Mouse (Mus musculus): ENCODE measurements around the gene Krtap11-1. TPM values are rescaled to one million over a fixed set of nuclear protein-coding genes. Genes with fewer than 3 reads are reported as not detected.

Krtap11-1 gene
- not detected in 2 replicates for polyA plus RNA-seq (2015; fragmentation: Nextera tagmentation; extraction: Ambion mirVana)

DNA sequence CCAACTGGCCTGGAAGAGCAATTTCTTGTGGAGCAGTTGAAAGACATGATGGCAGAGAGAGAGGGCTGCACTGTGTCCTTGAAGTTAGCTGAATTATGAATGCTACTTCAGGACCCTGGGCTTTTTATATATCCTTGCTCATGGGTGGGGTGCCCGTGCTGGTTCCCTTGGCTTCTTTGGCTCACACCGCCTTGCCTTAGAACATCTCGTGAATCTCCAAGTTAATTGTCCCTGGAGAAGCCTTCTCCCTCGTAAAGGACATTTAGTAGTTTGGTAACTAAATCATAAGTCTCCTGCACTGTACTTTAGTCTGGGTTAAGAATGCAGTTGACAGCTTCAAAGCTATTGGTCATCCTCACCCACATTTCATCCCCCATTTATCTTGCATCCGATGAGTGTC, at the start of gene Krtap11-1:
Krtap11-1 (minus strand) TSS at position 101 of the 400 bp plus-strand sequence.
- Histone ChIP-seq H3K4me2 (no peak within 1 kb of the TSS), H3K27me3 (no peaks in the 10 kb centered on the region), H3K4me1 (replicated peaks) (no peaks in the 10 kb centered on the region), H3K36me3 (replicated peaks) (no peaks in the 10 kb centered on the region), H3K27ac (replicated peaks) (no peak within 1 kb of the TSS), H3K9me3 (replicated peaks) (no peaks in the 10 kb centered on the region), H3K9ac (no peak within 1 kb of the TSS), H3K4me3 (replicated peaks) (no peak within 1 kb of the TSS)
- ATAC-seq (ENCODE audit: insufficient read depth), result no peak
- 70% methylated on average over 5 of the region's 5 CpGs for WGBS (ENCODE audit: insufficient replicate concordance)

DNA sequence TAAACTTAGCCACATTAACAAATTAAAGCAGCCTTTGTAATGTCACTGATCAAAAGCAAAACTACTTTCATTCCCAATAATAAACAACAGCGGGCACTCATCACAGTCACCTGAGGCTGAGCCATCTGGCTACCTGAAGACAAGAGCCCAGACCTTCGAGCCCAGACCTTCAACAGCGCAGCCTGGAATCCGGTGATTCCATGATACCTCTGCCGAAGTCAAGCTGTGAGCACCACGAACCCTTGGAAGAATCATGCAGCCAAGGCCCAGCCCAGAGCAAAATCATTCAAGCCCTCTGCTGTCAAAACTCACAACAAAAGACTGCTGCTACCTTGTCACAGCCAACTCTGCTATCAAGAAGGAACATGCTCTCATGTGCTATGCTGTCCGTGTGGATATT, 47.2 kb upstream of the Krtap11-1 start:
- ATAC-seq (ENCODE audit: insufficient read depth), result no peak
- Histone ChIP-seq H3K9ac (no peak overlapping the region), H3K9me3 (replicated peaks) (no peaks in the 10 kb centered on the region), H3K27ac (replicated peaks) (no peak overlapping the region), H3K4me1 (replicated peaks) (no peaks in the 10 kb centered on the region), H3K4me2 (no peak overlapping the region), H3K27me3 (no peaks in the 10 kb centered on the region), H3K36me3 (replicated peaks) (no peaks in the 10 kb centered on the region), H3K4me3 (replicated peaks) (no peak overlapping the region)
- WGBS (ENCODE audit: insufficient replicate concordance), result 70% methylated on average over 7 of the region's 7 CpGs

DNA sequence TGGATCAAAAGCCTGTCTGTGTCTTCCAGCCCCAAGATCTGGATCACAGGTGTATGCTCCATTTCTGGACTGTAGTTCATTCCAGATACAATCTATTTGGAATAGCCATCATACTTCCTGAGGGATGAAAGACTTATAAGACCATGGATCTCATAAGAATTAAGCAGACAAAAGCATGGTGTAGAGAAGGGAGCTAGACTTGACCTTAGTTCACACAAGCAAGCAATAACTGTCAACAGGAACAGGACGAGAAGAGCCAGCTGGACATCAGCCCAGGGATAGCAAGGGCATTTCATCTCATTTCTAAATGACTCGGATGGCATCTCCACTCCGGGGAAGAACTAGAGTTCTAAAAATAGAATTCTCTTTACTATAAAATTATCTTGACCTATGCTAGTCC, 46.3 kb upstream of the Krtap11-1 start:
- Histone ChIP-seq H3K36me3 (replicated peaks) (no peaks in the 10 kb centered on the region), H3K27me3 (no peaks in the 10 kb centered on the region), H3K4me1 (replicated peaks) (no peaks in the 10 kb centered on the region), H3K4me3 (replicated peaks) (no peak overlapping the region), H3K27ac (replicated peaks) (no peak overlapping the region), H3K9ac (no peak overlapping the region), H3K4me2 (no peak overlapping the region), H3K9me3 (replicated peaks) (no peaks in the 10 kb centered on the region)
- 71% methylated on average over 3 of the region's 3 CpGs for WGBS (ENCODE audit: insufficient replicate concordance)
- ATAC-seq (ENCODE audit: insufficient read depth), result no peak

DNA sequence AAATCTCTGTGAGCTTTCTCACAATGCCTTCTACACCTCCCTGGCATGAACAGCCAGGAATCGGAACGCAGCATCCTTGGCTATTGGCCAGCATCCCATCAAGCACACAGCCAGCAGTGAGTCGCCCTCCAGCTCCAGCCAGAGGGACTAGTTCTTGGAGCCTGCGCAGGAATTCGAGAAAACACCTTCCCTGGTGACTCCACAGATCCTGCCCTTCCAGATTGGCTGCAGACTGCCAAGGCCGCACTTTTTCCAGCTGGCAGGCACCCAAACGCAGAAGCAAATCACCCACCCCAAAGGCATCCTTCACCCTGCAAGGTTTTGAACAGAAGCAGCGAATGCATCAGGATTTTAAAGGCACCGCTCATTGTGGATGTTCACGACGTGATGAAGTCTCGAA, 42.7 kb upstream of the Krtap11-1 start:
- Histone ChIP-seq H3K9ac (no peak overlapping the region), H3K4me2 (no peak overlapping the region), H3K27ac (replicated peaks) (no peak overlapping the region), H3K9me3 (replicated peaks) (no peaks in the 10 kb centered on the region), H3K36me3 (replicated peaks) (no peaks in the 10 kb centered on the region), H3K4me3 (replicated peaks) (no peak overlapping the region), H3K27me3 (no peaks in the 10 kb centered on the region), H3K4me1 (replicated peaks) (no peaks in the 10 kb centered on the region)
- ATAC-seq (ENCODE audit: insufficient read depth), result no peak
- WGBS (ENCODE audit: insufficient replicate concordance), result 71% methylated on average over 12 of the region's 12 CpGs

DNA sequence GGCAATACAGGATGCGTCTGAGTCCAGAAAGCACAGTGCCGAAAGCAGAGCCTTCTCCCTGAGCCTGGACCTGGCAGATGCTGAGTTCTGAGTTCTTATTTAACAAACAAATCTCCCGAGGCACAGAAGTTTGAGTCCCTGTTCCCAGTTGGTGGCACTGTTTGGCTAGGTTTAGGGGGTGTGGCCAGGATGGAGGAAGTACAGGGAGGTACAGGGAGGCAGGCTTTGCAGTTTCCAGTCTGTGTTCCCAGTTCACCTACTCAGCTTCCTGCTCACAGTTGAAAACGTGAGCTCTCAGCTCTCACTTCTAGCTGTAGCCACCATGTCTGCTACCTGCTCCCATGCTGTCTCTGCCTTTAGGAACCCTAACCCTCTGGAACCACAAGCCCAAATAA, 37.8 kb upstream of the Krtap11-1 start:
- Histone ChIP-seq H3K9me3 (replicated peaks) (no peaks in the 10 kb centered on the region), H3K27ac (replicated peaks) (no peak overlapping the region), H3K4me1 (replicated peaks) (no peaks in the 10 kb centered on the region), H3K36me3 (replicated peaks) (no peaks in the 10 kb centered on the region), H3K4me3 (replicated peaks) (no peak overlapping the region), H3K4me2 (no peak overlapping the region), H3K27me3 (no peaks in the 10 kb centered on the region), H3K9ac (no peak overlapping the region)
- ATAC-seq (ENCODE audit: insufficient read depth), result no peak
- 59% methylated on average over 4 of the region's 4 CpGs for WGBS (ENCODE audit: insufficient replicate concordance)

DNA sequence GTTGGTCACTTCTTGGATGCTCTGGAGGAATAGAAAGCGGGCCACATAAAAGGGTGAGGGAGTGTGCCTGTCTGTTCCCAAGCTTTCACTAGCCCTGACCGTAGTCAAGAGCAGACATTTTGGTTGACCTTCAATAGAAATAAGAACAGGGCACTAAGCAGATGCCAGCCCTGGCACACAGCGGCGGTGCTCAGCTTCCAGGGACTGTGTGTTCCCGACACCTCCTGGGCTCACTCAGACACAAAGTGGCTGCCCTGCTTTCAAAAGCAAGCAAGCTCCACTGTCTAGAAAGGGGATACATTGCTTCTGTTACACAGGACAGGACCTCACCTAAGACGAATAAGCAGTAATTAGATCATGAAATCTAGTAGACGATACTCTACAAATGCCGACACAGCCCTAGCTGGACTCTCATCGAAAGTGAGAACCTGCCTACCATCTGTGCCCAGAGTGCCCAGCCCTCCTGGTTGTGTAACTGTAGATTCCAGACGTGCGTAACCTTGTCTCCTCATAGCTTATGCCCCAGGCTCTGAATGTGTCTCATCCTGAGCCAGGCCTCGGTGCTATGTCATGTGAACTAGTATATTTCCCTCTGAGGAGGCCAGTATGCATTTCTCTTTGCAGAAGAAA, 37.3 kb upstream of the Krtap11-1 start:
- H3K9me3 ChIP-seq (replicated peaks), result no peaks in the 10 kb centered on the region
- H3K4me2 ChIP-seq, result no peak overlapping the region
- WGBS (ENCODE audit: insufficient replicate concordance), result 75% methylated on average over 12 of the region's 12 CpGs
- no peaks in the 10 kb centered on the region for H3K27me3 ChIP-seq
- no peak for ATAC-seq (ENCODE audit: insufficient read depth)
- no peak overlapping the region for H3K9ac ChIP-seq
- H3K4me1 ChIP-seq (replicated peaks), result no peaks in the 10 kb centered on the region
- H3K4me3 ChIP-seq (replicated peaks), result no peak overlapping the region
- no peak overlapping the region for H3K27ac ChIP-seq (replicated peaks)
- no peaks in the 10 kb centered on the region for H3K36me3 ChIP-seq (replicated peaks)

DNA sequence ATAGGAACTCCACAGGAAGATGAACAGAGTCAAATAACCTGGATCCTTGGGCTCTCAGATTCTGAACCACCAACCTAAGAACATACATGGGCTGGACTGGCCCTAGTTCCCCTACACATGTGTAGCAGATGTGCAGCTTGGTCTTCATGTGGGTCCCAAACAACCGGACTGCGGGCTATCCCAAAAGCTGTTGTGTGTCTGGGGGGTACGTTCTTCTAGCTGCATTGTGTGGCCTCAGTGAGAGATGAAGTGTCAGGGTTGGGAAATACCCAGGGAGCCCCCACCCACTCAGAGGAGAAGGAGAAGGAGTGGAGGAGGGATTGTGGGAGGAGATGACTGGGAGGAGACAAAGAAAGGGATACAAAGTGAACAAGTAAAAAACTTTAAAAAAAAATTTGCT, 36.0 kb upstream of the Krtap11-1 start:
- Histone ChIP-seq H3K9me3 (replicated peaks) (no peaks in the 10 kb centered on the region), H3K4me3 (replicated peaks) (no peak overlapping the region), H3K4me2 (no peak overlapping the region), H3K27me3 (no peaks in the 10 kb centered on the region), H3K4me1 (replicated peaks) (no peaks in the 10 kb centered on the region), H3K9ac (no peak overlapping the region), H3K27ac (replicated peaks) (no peak overlapping the region), H3K36me3 (replicated peaks) (no peaks in the 10 kb centered on the region)
- WGBS (ENCODE audit: insufficient replicate concordance), result 60% methylated on average over 3 of the region's 3 CpGs
- ATAC-seq (ENCODE audit: insufficient read depth), result no peak

DNA sequence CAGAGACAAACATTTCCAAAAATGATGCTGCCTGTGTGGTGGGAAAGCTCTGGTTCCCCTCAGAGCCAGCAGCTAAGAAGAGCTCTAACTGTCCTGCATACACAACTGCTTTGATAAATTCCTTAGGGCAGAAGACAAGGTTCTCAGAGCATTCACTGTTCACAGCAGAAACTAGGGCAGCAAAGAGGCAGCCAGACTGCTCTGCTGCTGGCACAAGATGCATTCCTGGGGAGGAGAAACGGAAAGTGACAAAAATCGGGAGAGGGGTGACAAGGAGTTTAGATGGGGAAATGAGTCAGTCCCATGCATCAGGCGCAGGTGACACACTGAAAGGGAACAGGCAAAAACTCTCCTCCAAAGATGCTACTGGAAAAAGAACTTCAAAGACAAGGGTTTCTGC, 16.2 kb upstream of the Krtap11-1 start:
- no peaks in the 10 kb centered on the region for H3K9me3 ChIP-seq (replicated peaks)
- WGBS (ENCODE audit: insufficient replicate concordance), result 41% methylated on average over 3 of the region's 3 CpGs
- no peak overlapping the region for H3K27ac ChIP-seq (replicated peaks)
- H3K4me2 ChIP-seq, result no peak overlapping the region
- no peaks in the 10 kb centered on the region for H3K27me3 ChIP-seq
- no peak overlapping the region for H3K4me3 ChIP-seq (replicated peaks)
- H3K9ac ChIP-seq, result no peak overlapping the region
- ATAC-seq (ENCODE audit: insufficient read depth), result no peak
- no peaks in the 10 kb centered on the region for H3K36me3 ChIP-seq (replicated peaks)
- H3K4me1 ChIP-seq (replicated peaks), result no peaks in the 10 kb centered on the region

DNA sequence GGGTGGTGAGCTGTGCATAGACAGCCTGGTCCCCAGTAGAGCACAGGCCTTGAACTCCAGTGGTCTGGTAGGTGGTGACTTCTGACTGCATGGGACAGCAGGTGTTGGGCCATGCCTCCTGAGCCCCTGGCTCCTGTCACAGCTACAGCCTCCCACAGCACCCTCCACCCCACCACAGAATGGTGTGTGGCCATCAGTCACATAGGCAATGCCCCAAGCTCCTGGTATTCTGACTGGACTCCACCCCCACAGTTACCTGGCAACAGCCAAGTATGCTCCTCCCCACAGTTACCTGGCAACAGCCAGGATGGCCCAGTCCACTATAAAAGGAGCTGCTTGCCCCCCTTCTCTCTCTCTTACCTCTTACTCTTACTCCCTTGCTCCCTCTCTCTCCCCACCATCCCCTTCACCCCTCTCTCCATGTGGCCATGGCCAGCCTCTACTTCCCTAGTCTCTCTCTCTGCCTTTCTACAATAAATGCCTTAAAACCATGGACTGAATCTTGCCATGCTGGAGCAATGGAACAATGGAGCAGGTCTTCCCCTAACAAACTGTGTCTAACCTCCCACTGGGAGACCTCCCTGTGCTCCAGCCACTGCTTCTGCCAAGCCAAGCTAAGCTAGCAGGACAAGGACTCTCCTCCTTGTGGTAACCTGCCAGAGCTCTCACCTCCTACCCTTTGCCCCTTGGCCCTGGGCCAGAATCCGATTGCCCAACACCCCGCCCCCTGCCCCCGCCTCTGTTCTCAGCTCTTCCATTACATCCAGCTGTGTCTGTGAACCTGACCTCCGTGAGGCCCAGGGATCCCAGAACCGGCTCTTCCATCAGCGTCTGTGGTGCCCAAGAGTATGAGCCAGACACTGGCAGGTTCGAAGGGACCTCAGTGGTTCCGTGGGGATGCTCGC, 14.9 kb upstream of the Krtap11-1 start:
- H3K27ac ChIP-seq (replicated peaks), result no peak overlapping the region
- H3K4me1 ChIP-seq (replicated peaks), result no peaks in the 10 kb centered on the region
- peak; percentile 44 for ATAC-seq (ENCODE audit: insufficient read depth)
- no peaks in the 10 kb centered on the region for H3K27me3 ChIP-seq
- H3K4me3 ChIP-seq (replicated peaks), result no peak overlapping the region
- H3K9ac ChIP-seq, result no peak overlapping the region
- no peak overlapping the region for H3K4me2 ChIP-seq
- H3K36me3 ChIP-seq (replicated peaks), result no peaks in the 10 kb centered on the region
- 55% methylated on average over 9 of the region's 9 CpGs for WGBS (ENCODE audit: insufficient replicate concordance)
- no peaks in the 10 kb centered on the region for H3K9me3 ChIP-seq (replicated peaks)

DNA sequence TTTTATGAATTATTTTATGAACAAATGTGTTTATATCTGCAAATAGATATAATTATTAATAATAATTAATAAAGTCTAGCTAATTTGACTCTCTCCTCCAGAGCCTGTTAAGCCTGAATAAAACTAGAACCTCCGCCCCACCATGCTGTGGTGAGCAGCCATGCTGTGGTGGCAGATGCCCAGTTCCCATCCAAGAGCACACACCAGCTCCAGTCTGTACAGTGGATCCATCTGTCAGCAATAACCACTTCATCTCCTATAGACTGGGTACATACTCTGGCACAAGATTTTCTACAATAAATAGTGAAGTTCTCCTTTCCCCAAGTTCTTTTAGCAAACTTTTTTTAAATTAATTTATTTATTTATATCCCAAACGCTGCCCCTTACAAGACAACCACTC, 10.7 kb upstream of the Krtap11-1 start:
- ATAC-seq (ENCODE audit: insufficient read depth), result no peak
- H3K36me3 ChIP-seq (replicated peaks), result no peaks in the 10 kb centered on the region
- no peak overlapping the region for H3K27ac ChIP-seq (replicated peaks)
- H3K9me3 ChIP-seq (replicated peaks), result no peaks in the 10 kb centered on the region
- no peak overlapping the region for H3K4me3 ChIP-seq (replicated peaks)
- H3K9ac ChIP-seq, result no peak overlapping the region
- H3K27me3 ChIP-seq, result no peaks in the 10 kb centered on the region
- H3K4me2 ChIP-seq, result no peak overlapping the region
- 68% methylated on average over 2 of the region's 2 CpGs for WGBS (ENCODE audit: insufficient replicate concordance)
- H3K4me1 ChIP-seq (replicated peaks), result no peaks in the 10 kb centered on the region

DNA sequence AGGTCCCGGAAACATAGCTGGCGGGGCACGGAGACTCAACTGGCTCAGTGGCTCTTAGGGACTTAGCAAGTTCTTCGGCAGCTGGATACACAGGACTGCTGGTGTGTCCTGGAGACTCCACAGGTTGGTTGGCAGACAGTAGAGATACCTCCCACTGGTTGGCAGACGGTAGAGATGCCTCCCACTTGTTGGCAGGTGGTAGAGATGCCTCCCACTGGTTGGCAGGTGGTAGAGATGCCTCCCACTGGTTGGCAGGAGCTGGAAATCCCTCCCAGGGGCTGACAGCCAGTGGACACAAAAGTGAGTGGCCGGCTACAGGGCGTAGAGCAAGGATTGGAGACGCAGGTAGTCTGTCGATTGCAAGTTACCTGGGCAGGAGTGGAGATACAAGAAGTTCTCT, 467 bp downstream of the Krtap11-1 start:
- WGBS (ENCODE audit: insufficient replicate concordance), result 71% methylated on average over 9 of the region's 9 CpGs

More for the DNA sequence above, 467 bp downstream of the Krtap11-1 start:
- Histone ChIP-seq H3K27ac (replicated peaks) (no peak overlapping the region), H3K4me2 (no peak overlapping the region), H3K4me3 (replicated peaks) (no peak overlapping the region), H3K9ac (no peak overlapping the region), H3K27me3 (no peaks in the 10 kb centered on the region), H3K4me1 (replicated peaks) (no peaks in the 10 kb centered on the region), H3K9me3 (replicated peaks) (no peaks in the 10 kb centered on the region), H3K36me3 (replicated peaks) (no peaks in the 10 kb centered on the region)
- no peak for ATAC-seq (ENCODE audit: insufficient read depth)

All from liver, embryonic 15.5 days (tissue).